Mouse (Mus musculus) granulocyte monocyte progenitor cell, adult 5-6 weeks (primary cell): Measurements from ENCODE around the gene Smyd3. TPM values are rescaled to one million over a fixed set of nuclear protein-coding genes. Genes with fewer than 3 reads are reported as not detected.

ENCODE experiments used
- ATAC-seq: replicated peaks from 2 replicates; pipeline ENCODE4 v1.8.0; 2016; ENCODE audit warnings: mild to moderate bottlenecking, moderate TSS enrichment, inconsistent platforms; ENCODE audit not compliant: poor library complexity, severe bottlenecking
- total RNA-seq, 2 experiments: library from RNA; stranded (forward) in 1 of 2; stranded (reverse) in 1 of 2; fragments of 200-712, 200-1000 nt in 1 of 2; fragments of >200 nt in 1 of 2; fragmentation: Nextera tagmentation in 1 of 2; gene quantifications; 2 replicates each; pipeline ENCODE4 v1.2.3; 2014 to 2017

Gene Smyd3
- total RNA-seq (2014; fragmentation: Nextera tagmentation): 34.9 and 35.7 TPM in 2 replicates
- total RNA-seq (2017): 29.7 and 30.2 TPM in 2 replicates

DNA sequence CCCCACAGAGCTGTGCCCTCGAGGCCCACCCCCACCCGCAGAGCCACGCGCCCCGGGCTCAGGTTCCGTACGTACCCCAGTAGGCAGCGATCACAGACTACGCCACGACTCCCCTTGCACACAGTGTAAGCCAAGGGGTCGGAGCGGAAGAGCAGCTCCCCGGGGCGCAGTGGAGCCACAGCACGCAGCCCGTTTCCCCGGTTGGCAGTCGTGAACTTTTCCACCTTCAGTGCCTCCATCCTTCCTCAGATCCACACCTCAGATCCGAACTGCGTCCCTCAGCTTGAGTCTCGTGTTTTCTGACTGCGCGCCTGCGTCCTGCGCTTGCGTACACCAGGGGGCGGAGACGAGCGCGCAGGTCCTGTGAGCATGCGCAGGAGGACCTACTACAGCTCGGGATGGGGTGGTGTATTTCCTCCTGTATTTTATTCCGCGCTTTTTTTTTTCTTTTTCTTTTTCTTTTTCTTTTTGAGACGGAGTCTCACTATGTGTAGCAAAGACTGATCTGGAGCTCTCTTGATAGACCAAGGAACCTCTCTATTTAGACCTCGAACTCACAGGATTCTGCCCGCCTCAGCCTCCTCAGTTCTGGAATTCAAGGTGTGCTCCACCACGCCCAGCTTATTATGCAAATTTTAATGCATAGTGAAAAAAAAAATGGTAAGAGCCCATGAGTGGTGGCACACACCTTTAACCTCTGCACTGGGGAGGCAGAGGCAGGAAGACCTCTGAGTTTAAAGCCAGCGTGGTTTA, at the start of gene Smyd3:
Smyd3 (minus strand) TSS at position 329 of the 753 bp plus-strand sequence.
- ATAC-seq: peak; percentile 86

GRCm38 (mm10) chr1:179567558-179567957, 49.7 kb upstream of the Smyd3 start:
- no peak for ATAC-seq

GRCm38 (mm10) chr1:179563926-179564325, 46.1 kb upstream of the Smyd3 start:
- no peak for ATAC-seq

DNA sequence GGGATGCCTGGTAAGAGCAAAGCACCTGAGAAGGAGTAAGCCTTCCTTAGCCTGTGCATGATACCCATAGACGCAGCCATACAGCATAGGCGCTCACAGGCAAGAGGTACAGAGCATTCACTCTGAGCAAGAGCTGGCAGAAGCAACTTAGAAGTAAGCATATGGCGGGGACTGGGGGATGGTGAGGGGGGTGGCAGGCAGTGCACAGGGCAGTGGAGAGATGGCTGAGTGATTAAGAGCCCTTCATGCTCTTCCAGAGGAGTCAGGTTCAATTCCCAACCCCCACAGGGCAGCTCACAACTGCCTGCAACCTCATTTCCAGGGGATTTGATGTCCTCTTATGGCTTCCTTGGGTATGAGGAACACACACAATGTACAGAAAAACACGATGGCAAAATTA, 45.4 kb upstream of the Smyd3 start:
- ATAC-seq: no peak

- peak; percentile 94 for ATAC-seq
These were observed 43.1 kb upstream of the Smyd3 start for GRCm38 (mm10) chr1:179560845-179561430.

- ATAC-seq: no peak
These were observed 41.8 kb upstream of the Smyd3 start for GRCm38 (mm10) chr1:179559446-179560194.

GRCm38 (mm10) chr1:179556921-179557320, 39.1 kb upstream of the Smyd3 start:
- no peak for ATAC-seq

DNA sequence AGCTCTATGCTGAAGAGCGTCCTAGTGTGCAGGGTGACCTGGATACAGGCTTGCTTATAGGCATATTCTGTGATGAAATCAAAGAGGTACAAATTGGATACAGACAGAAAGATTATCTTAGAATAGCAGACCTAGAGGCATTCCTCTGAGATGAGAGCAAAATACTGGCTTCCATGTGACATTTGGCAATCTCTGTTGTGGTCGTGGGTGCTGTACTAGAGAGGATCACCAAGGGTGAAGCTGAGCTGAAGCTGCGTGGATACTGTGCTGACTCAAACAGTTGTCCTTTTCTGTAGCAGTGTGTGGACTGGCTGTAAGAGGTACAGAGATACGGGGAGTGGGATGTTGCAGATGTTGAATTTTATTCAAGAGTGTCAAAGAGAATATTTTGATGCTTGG, 36.1 kb upstream of the Smyd3 start:
- no peak for ATAC-seq

GRCm38 (mm10) chr1:179553197-179553948, 35.5 kb upstream of the Smyd3 start:
- no peak for ATAC-seq

GRCm38 (mm10) chr1:179552751-179553150, 34.9 kb upstream of the Smyd3 start:
- no peak for ATAC-seq

- no peak for ATAC-seq
These were observed 34.1 kb upstream of the Smyd3 start for GRCm38 (mm10) chr1:179551921-179552320.

DNA sequence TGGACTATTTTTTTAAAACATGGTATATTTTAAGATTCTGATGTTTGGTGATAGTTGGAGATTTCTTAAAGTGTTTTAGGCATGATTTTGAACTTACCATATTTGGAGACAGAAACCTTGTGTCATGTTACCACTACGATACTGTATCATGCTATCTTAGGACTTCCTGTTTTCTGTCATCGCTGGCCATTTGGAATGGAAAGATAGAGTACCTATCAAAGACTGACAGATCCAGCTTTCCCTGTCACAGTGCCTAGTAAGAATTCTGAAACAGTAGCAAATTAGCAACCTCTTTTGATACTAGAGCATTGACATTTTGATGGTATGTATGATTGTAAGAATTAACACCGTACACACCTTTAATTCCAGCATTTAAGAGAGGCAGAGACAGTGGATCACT, 33.5 kb upstream of the Smyd3 start:
- ATAC-seq: peak; percentile 31; the same call in 1 of the 2 replicates

GRCm38 (mm10) chr1:179548996-179549752, 31.3 kb upstream of the Smyd3 start:
- ATAC-seq: no peak

GRCm38 (mm10) chr1:179548220-179548619, 30.4 kb upstream of the Smyd3 start:
- ATAC-seq: no peak

DNA sequence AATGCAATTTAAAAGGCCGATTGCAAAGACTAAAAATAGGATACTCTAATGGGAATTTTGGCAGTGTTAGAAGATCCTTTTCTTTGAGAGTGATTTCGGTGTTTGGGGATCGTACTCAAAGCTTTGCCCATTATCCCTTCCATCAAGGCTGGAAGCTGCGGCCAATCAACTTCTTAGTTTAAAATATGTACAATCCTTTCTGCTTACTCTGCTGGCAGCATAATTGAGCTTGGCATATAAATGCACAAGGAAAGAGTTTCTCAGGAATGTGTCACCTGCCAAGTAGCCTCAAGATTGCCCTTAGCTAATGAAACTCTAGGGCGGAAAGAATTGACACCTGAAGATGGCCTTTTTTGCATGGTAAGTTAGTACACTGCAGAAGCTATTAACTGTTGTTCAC, 29.3 kb upstream of the Smyd3 start:
- ATAC-seq: no peak

DNA sequence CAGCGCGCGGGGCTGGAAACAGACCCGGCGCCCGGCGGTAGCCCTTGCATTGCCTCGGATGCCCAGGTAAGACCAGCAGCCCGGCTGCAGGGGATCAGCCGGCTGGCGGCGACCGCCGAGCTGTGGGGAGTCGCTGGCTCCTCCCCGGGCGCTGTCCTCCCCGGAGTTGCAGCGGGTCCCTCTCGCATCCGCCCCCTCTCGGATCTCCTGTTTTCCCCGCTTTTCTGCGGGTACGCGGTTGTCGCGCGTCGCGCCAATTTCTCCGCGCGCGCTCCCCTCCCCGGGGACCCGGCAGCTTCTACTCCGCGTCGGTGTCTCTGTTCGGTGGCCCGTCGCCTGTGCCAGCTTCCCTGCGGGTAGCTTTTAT, 28.7 kb upstream of the Smyd3 start:
- peak; percentile 38 for ATAC-seq

DNA sequence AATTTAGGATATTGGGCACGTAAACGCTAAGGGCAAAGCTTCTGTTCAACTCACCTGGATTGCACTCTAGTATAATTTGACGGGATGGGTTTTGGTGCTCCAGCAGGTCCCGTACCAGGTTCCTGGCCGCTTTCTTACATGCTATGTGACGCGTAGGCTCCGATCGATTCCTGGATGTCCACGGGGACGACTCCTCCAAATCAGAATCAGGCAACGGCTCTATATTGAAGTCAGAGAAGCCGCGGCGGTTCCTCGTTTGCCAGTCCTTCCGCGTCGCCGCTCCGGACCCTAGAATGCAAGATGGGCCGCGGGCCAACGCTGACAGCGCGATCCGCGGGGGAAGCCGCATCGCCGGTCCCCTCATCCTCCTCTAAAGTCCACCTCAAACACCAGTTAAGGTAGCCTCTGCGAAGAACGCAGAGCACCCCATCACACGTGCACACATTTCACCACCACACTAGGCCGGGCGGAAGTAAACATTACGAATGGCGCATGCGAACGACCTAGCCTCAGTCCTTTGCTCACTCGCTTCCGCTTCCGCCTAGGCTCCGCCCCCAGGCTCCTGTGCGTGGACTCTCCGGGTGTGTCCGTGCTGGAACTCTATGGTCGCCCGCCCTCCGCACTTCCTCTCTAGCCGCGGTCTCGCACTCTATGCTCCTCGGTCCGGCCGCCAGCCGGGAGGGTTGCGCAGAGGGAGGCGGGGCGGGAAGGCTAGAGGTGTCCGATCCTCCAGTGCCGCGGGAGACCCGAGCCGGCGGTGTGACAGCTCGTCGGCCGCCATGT, 28.1 kb upstream of the Smyd3 start, which contains the start of the genes Tfb2m and Cnst:
Tfb2m (minus strand) TSS at position 500 of the 783 bp plus-strand sequence.
Cnst (plus strand) TSS at position 603 of the 783 bp plus-strand sequence.
- ATAC-seq: peak; percentile 91

DNA sequence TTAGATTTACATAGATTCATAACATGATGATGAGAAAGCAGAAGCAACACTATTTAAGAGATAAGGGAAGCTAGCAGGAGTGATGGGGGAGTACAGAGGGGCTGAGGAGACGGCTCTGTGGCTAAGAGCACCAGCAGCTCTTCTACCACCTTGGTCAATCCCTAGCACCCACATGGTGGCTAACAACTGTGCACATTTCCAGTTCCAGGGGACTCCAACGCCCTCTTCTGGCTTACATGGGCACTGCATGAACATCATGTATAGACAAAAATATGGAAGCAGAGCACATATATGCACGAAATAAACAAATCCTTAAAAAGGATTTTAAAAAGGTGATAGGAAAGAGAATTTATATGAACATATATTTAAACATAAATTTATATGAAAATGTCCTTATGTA, 23.7 kb upstream of the Smyd3 start:
- no peak for ATAC-seq

DNA sequence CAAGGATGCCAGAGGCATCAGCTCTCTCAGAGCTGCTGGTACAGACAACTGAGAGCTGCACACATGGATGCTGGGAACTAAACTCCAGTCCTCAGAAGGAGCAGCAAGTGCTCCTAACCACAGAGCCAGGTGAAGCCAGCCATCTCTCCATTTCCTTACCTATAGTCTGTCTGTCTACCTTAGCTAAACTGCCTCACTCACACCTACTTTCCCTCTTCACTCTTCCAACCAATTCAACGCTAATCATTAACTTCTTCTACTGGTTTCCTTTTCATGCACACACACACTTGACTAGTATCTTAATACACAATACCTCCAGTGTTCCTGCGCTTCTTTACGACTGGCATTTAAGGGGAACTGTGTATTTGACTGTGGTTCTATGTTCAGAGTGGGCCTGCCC, 22.0 kb upstream of the Smyd3 start:
- no peak for ATAC-seq
